Mouse (Mus musculus): ENCODE data around the gene Ubc. TPM values are rescaled to one million over a fixed set of nuclear protein-coding genes. Genes with fewer than 3 reads are reported as not detected.

Ubc gene
- polyA plus RNA-seq, 1 experiment from 2014 or later = 608 TPM

DNA sequence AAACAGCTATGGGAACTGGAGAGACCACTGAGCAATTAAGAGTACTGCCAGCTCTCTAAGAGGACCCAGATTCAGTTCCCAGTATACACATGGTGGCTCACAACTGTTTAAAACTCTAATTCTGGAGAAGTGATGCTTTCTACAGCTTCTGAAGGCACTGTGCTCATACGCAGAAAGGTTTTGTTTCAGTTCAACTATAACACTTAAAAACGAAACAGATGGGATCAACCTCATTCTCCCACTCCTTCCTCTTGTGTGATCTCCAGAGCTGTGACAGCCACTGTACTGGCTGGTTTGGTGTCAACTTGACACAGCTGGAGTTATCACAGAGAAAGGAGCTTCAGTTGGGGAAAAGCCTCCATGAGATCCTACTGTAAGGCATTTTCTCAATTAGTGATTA is 14.1 kb downstream of the Ubc start:
- Histone ChIP-seq H3K9me3 (replicated peaks; ENCODE audit: control insufficient read depth, low read length) (no peaks in the 10 kb centered on the region), H3K27me3 (ENCODE audit: control insufficient read depth, insufficient read depth, low read depth, low read length) (no peaks in the 10 kb centered on the region), H3K27ac (ENCODE audit: low read length) (no peak overlapping the region), H3K9ac (ENCODE audit: low read depth, low read length) (no peak overlapping the region), H3K4me3 (ENCODE audit: low read depth, low read length) (no peak overlapping the region), H3K4me2 (ENCODE audit: low read depth, low read length) (no peak overlapping the region), H3K4me1 (ENCODE audit: control insufficient read depth, low read depth, low read length) (no peaks in the 10 kb centered on the region), H3K36me3 (ENCODE audit: control insufficient read depth, insufficient read depth) (no peaks in the 10 kb centered on the region)
- no peak for ATAC-seq (ENCODE audit: low read depth)
- WGBS (ENCODE audit: insufficient replicate concordance) = 62% methylated on average over 2 of the region's 2 CpGs

DNA sequence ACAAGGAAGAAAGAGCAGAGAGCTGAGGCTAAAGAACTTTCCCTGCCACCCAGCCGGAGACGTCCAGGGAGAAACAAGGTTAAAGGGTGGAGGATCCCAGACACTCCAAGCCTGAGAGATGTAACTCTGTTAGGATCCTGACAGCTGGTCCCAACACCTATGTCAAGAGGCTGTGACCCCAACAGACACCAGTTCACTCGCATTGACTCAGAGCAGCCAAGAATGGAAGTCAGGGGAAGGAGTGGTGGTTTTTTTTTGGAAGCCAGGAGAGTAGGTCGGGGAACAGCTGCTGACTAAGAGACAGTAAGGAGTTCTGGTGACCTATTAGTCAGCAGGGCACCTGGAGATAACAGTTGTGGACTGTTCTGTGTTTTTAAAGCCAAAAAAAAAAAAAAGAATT is 18.0 kb downstream of the Ubc start:
- Histone ChIP-seq H3K4me2 (ENCODE audit: low read depth, low read length) (no peak overlapping the region), H3K27ac (ENCODE audit: low read length) (no peak overlapping the region), H3K9me3 (replicated peaks; ENCODE audit: control insufficient read depth, low read length) (no peaks in the 10 kb centered on the region), H3K4me3 (ENCODE audit: low read depth, low read length) (no peak overlapping the region), H3K9ac (ENCODE audit: low read depth, low read length) (no peak overlapping the region), H3K27me3 (ENCODE audit: control insufficient read depth, insufficient read depth, low read depth, low read length) (no peaks in the 10 kb centered on the region), H3K36me3 (ENCODE audit: control insufficient read depth, insufficient read depth) (no peaks in the 10 kb centered on the region), H3K4me1 (ENCODE audit: control insufficient read depth, low read depth, low read length) (peaks cover 2% of the 10 kb centered on the region; the same call in 1 of the 2 replicates)
- no peak for ATAC-seq (ENCODE audit: low read depth)
- WGBS (ENCODE audit: insufficient replicate concordance) = 74% methylated on average over 4 of the region's 4 CpGs

DNA sequence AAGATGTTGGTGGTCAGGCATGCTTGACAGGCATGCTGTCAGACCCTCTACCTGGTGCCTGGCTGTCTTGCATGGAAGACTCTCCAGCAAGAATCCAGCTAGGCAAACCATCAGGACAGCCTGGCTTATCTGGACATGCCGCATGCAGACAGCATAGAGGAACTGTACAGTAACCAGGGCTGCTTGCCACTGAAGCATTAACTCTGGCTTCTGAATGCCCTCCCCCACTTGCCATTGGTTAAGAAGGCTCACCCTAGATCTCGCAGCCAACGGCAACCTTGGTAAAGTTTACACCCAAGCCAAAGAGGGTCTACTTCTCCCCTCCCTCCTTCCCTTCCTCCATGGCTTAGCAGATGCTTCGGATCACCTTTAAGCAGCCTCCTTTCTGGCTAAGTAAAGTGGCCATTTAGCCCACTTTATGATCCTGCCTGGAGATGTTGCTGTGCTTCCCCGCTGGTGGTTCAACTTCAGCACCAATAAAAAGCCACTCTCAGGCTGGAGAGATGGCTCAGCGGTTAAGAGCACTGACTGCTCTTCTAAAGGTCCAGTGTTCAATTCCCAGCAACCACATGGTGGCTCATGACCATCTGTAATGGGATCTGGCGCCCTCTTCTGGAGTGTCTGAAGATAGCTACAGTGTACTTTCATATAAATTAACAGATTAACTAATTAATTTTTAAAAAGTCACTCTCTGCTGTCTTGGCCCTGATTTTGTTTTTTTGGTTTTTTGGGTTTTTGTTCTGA is 18.9 kb downstream of the Ubc start:
- H3K4me2 ChIP-seq (ENCODE audit: low read depth, low read length) = no peak overlapping the region
- no peak overlapping the region for H3K27ac ChIP-seq (ENCODE audit: low read length)
- H3K4me3 ChIP-seq (ENCODE audit: low read depth, low read length) = no peak overlapping the region
- H3K4me1 ChIP-seq (ENCODE audit: control insufficient read depth, low read depth, low read length) = peaks cover 2% of the 10 kb centered on the region; the same call in 1 of the 2 replicates
- H3K9ac ChIP-seq (ENCODE audit: low read depth, low read length) = no peak overlapping the region
- no peak for ATAC-seq (ENCODE audit: low read depth)
- WGBS (ENCODE audit: insufficient replicate concordance) = 63% methylated on average over 7 of the region's 7 CpGs
- H3K36me3 ChIP-seq (ENCODE audit: control insufficient read depth, insufficient read depth) = no peaks in the 10 kb centered on the region
- no peaks in the 10 kb centered on the region for H3K9me3 ChIP-seq (replicated peaks; ENCODE audit: control insufficient read depth, low read length)
- no peaks in the 10 kb centered on the region for H3K27me3 ChIP-seq (ENCODE audit: control insufficient read depth, insufficient read depth, low read depth, low read length)

DNA sequence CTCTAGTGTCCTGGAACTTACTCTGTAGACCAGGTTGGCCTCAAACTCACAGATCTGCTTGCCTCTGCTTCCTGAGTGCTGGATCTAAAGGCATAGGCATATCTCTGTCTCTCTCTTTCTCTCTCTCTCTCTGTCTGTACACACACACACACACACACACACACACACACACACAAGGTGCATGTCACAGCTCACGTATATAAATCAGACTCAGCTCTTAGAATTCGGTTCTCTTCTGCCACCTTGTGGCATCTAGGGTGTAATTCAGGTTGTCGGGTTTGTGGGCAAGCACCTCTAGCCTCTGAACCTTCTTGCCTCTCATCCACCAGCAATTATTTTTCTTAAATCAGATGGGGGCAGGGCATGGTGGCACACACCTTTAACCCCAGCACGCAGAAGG is 21.4 kb downstream of the Ubc start:
- 2% methylated on average over 4 of the region's 4 CpGs for WGBS (ENCODE audit: insufficient replicate concordance)
- Histone ChIP-seq H3K9me3 (replicated peaks; ENCODE audit: control insufficient read depth, low read length) (no peaks in the 10 kb centered on the region), H3K27ac (ENCODE audit: low read length) (no peak overlapping the region), H3K4me1 (ENCODE audit: control insufficient read depth, low read depth, low read length) (peaks cover 2% of the 10 kb centered on the region; the same call in 1 of the 2 replicates), H3K4me2 (ENCODE audit: low read depth, low read length) (no peak overlapping the region), H3K4me3 (ENCODE audit: low read depth, low read length) (no peak overlapping the region), H3K36me3 (ENCODE audit: control insufficient read depth, insufficient read depth) (no peaks in the 10 kb centered on the region), H3K27me3 (ENCODE audit: control insufficient read depth, insufficient read depth, low read depth, low read length) (no peaks in the 10 kb centered on the region), H3K9ac (ENCODE audit: low read depth, low read length) (no peak overlapping the region)
- ATAC-seq (ENCODE audit: low read depth) = 0 out of 2 replicates have a peak, but pooled peaks have one; percentile 21

DNA sequence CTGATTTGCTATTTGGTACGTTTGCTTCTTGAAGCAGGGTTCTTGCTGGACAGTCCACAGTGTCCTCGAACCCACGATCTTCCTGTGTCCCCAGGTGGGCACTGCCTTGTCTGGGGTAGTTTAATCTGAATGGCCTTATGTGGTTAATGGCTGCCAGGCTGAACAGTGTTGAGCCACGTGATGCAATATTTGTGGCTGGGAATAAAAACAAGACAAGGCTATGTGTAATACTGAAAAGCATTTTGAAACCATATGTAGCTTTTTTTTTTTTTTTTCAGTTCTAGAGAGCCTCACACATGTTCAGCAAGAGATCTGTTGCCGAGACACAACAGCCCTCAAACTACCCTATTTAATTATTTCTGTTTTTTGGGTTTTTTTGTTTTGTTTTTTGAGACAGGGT is 21.8 kb downstream of the Ubc start:
- no peak overlapping the region for H3K9ac ChIP-seq (ENCODE audit: low read depth, low read length)
- no peaks in the 10 kb centered on the region for H3K36me3 ChIP-seq (ENCODE audit: control insufficient read depth, insufficient read depth)
- no peak overlapping the region for H3K4me3 ChIP-seq (ENCODE audit: low read depth, low read length)
- whole genome bisulfite sequencing (ENCODE audit: insufficient replicate concordance) = 48% methylated on average over 5 of the region's 5 CpGs
- peaks cover 2% of the 10 kb centered on the region; the same call in 1 of the 2 replicates for H3K4me1 ChIP-seq (ENCODE audit: control insufficient read depth, low read depth, low read length)
- H3K27ac ChIP-seq (ENCODE audit: low read length) = no peak overlapping the region
- no peak for ATAC-seq (ENCODE audit: low read depth)
- H3K9me3 ChIP-seq (replicated peaks; ENCODE audit: control insufficient read depth, low read length) = no peaks in the 10 kb centered on the region
- no peaks in the 10 kb centered on the region for H3K27me3 ChIP-seq (ENCODE audit: control insufficient read depth, insufficient read depth, low read depth, low read length)
- no peak overlapping the region for H3K4me2 ChIP-seq (ENCODE audit: low read depth, low read length)

DNA sequence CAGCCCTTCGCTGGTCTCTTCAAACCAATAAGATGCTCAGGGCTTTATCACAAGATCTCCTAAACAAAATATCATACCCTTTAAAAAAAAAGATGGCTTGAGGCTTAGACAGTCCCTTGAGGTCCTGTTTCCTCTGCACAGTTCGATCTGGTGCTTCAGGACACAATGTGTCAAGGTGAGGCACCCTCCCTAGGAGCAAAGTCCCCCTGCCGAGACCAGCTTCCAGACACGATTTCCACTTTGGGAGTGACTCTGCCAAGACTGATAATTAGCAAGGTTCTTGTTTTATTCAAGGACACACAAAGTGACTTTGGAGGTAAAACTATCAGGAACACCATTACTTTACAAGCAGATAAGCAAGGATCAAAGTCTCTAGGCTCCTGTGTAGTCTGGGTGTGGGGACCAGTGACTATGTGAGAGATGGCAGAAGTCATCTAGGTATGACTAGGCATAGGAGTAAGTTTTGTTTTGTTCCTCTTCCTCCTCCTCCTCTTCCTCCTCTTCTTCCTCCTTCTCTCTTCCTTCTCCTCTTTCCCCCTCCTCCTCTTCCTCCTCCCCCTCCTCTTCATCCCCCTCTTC is 25.1 kb downstream of the Ubc start:
- Histone ChIP-seq H3K4me3 (ENCODE audit: low read depth, low read length) (no peak overlapping the region), H3K9ac (ENCODE audit: low read depth, low read length) (no peak overlapping the region), H3K27me3 (ENCODE audit: control insufficient read depth, insufficient read depth, low read depth, low read length) (no peaks in the 10 kb centered on the region), H3K9me3 (replicated peaks; ENCODE audit: control insufficient read depth, low read length) (no peaks in the 10 kb centered on the region), H3K36me3 (ENCODE audit: control insufficient read depth, insufficient read depth) (no peaks in the 10 kb centered on the region), H3K4me1 (ENCODE audit: control insufficient read depth, low read depth, low read length) (peaks cover 2% of the 10 kb centered on the region; the same call in 1 of the 2 replicates), H3K4me2 (ENCODE audit: low read depth, low read length) (no peak overlapping the region), H3K27ac (ENCODE audit: low read length) (no peak overlapping the region)
- no peak for ATAC-seq (ENCODE audit: low read depth)
- WGBS (ENCODE audit: insufficient replicate concordance) = 64% methylated on average over 4 of the region's 4 CpGs

DNA sequence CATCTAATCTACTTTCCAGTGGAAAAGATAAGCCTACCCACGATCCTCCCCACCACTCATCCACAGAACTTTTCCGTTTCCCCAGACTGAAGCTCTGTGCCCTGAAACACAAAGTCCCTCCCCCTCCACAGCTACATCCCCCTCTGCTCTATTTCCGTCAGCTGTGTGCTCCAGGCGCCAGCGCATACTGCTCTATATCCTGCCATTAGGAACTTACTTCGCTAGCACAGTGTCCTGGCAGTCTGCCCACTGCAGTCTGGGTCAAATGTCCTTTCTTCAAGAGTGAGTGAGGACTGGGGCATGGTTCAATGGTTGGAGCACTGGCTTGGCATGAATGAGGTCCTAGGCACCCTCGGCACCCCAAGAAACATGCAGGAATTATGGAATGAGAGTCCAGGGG is 26.1 kb downstream of the Ubc start:
- WGBS (ENCODE audit: insufficient replicate concordance) = 45% methylated on average over 7 of the region's 7 CpGs
- no peaks in the 10 kb centered on the region for H3K36me3 ChIP-seq (ENCODE audit: control insufficient read depth, insufficient read depth)
- H3K4me1 ChIP-seq (ENCODE audit: control insufficient read depth, low read depth, low read length) = peaks cover 2% of the 10 kb centered on the region; the same call in 1 of the 2 replicates
- no peak overlapping the region for H3K27ac ChIP-seq (ENCODE audit: low read length)
- ATAC-seq (ENCODE audit: low read depth) = no peak
- no peak overlapping the region for H3K4me2 ChIP-seq (ENCODE audit: low read depth, low read length)
- H3K9ac ChIP-seq (ENCODE audit: low read depth, low read length) = no peak overlapping the region
- H3K4me3 ChIP-seq (ENCODE audit: low read depth, low read length) = no peak overlapping the region
- no peaks in the 10 kb centered on the region for H3K27me3 ChIP-seq (ENCODE audit: control insufficient read depth, insufficient read depth, low read depth, low read length)
- no peaks in the 10 kb centered on the region for H3K9me3 ChIP-seq (replicated peaks; ENCODE audit: control insufficient read depth, low read length)

DNA sequence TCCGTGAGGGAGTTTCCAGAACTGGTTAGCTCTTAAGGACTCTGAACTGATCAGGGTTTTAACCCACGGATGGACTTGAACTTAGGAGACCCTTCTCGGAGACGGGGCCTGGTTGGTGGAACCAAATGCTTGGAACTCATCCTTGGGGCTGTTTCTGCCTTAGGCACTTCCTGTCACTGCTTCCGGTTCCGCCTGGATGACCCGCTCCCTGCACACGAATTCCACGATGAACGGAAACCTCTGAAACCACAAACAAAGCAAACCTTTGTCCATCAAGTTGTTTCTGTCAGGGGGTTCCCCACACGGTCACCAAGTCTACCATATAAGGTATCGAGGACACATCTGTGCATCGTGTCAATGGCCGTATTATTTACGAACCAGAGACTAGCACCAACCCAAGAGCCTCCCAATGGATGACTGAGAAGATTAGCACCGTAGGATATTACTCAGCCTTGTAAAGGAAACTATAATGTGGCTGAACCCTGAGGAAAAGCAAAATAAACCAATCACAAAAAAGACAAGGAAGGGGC is 29.0 kb downstream of the Ubc start:
- Histone ChIP-seq H3K9ac (ENCODE audit: low read depth, low read length) (no peak overlapping the region), H3K4me2 (ENCODE audit: low read depth, low read length) (no peak overlapping the region), H3K27ac (ENCODE audit: low read length) (no peak overlapping the region; the same call in 1 of the 2 replicates), H3K4me3 (ENCODE audit: low read depth, low read length) (no peak overlapping the region), H3K9me3 (replicated peaks; ENCODE audit: control insufficient read depth, low read length) (no peaks in the 10 kb centered on the region), H3K36me3 (ENCODE audit: control insufficient read depth, insufficient read depth) (no peaks in the 10 kb centered on the region), H3K27me3 (ENCODE audit: control insufficient read depth, insufficient read depth, low read depth, low read length) (no peaks in the 10 kb centered on the region), H3K4me1 (ENCODE audit: control insufficient read depth, low read depth, low read length) (peaks cover 3% of the 10 kb centered on the region)
- WGBS (ENCODE audit: insufficient replicate concordance) = 40% methylated on average over 16 of the region's 16 CpGs
- no peak for ATAC-seq (ENCODE audit: low read depth)

DNA sequence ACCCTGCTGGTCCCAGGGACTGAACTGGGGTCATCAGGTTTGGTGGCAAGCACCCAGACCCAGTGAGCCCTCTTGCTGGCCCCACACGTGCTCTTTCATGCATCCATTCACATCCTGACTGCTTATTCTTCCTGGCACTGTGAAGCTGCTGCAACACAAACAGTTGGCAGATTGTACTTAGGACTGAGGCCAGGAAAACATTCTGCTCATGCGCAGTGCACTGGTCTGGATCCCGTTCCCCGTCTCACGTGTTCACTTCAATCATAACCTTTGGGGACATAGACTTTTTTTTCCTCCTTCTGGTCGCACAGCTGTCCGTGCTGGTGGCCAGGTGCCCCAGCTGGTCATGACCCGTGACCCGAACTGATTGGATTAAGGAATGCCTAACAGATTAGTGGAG is 29.4 kb downstream of the Ubc start:
- H3K36me3 ChIP-seq (ENCODE audit: control insufficient read depth, insufficient read depth) = no peaks in the 10 kb centered on the region
- no peak for ATAC-seq (ENCODE audit: low read depth)
- peaks cover 3% of the 10 kb centered on the region for H3K4me1 ChIP-seq (ENCODE audit: control insufficient read depth, low read depth, low read length)
- H3K4me2 ChIP-seq (ENCODE audit: low read depth, low read length) = no peak overlapping the region
- no peaks in the 10 kb centered on the region for H3K9me3 ChIP-seq (replicated peaks; ENCODE audit: control insufficient read depth, low read length)
- WGBS (ENCODE audit: insufficient replicate concordance) = 63% methylated on average over 9 of the region's 9 CpGs
- H3K27me3 ChIP-seq (ENCODE audit: control insufficient read depth, insufficient read depth, low read depth, low read length) = no peaks in the 10 kb centered on the region
- no peak overlapping the region for H3K9ac ChIP-seq (ENCODE audit: low read depth, low read length)
- no peak overlapping the region for H3K4me3 ChIP-seq (ENCODE audit: low read depth, low read length)
- H3K27ac ChIP-seq (ENCODE audit: low read length) = no peak overlapping the region; the same call in 1 of the 2 replicates
